Mouse (Mus musculus) cerebellum, postnatal 4 days (tissue): ENCODE measurements around the gene Spi1.

ENCODE experiments used
- DNase-seq, 2 experiments: peaks; one replicate each; pipeline ENCODE4 v3.0.0; 2022; ENCODE audit warnings: low spot score in 2 of 2, mixed read lengths in 1 of 2

Spi1 gene

GRCm38 (mm10) chr2:91068162-91068871, 13.9 kb upstream of the Spi1 start:
- DNase-seq: no peak

GRCm38 (mm10) chr2:91068872-91069165, 13.4 kb upstream of the Spi1 start:
- no peak for DNase-seq

GRCm38 (mm10) chr2:91069306-91070000, 12.7 kb upstream of the Spi1 start:
- DNase-seq: no peak

DNA sequence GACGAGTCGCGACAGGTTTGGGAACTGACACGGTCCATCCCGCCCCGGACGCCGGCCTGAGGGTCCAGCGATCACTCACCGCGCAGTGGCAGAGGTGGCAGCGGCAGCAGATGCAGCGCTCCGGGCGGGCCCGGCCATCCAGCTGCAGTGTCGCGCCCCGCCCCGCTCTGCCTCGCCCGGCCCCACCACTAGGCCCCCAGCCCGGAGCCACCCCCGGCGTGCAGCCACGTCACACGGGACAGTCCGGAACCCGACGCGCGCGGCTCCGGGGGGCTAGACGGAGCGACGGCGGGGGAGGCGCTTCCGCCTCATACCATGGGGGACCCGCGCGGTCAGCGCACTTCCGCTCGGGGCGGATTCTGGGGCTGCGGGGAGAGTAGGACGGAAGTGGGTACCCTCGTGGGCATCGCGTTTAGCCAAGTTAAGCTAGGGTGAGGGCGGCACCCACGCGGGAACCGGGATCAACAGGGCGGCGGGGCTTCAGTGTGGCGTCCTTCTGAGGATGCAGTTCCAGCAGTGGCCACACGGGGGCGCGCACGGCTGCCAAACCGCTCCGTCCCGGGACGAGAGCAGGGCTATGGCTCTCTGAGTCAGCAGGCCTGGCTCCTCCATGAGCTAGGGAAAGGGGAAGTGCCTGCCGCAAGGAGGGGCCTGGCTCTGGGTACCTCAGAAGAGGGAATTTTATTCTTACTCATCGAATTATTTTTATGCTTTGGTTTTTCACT, 12.0 kb upstream of the Spi1 start, which contains the start of gene Slc39a13:
TSS of gene Slc39a13 (minus strand) at position 342 of the 725 bp plus-strand sequence.
- DNase-seq: peak; percentile 97

DNA sequence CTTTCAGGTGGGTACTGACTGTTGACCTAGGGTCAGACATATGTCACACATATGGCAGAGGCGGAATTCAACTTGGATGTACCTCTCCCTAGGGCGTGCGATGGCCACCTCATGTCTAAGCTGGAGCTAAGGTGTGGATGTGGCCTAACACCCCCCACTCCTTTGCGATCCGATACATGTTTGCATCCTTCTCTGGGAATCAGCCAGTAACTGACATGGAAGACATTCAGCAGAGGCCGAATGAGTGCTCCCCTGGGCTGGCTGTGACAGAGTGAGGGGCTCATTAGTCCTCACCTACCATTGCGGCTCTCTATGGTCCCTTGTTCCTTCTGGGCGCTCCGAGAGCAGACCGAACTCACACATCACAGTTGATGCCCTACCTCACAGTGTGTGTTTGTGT, 11.1 kb upstream of the Spi1 start:
- no peak for DNase-seq

DNA sequence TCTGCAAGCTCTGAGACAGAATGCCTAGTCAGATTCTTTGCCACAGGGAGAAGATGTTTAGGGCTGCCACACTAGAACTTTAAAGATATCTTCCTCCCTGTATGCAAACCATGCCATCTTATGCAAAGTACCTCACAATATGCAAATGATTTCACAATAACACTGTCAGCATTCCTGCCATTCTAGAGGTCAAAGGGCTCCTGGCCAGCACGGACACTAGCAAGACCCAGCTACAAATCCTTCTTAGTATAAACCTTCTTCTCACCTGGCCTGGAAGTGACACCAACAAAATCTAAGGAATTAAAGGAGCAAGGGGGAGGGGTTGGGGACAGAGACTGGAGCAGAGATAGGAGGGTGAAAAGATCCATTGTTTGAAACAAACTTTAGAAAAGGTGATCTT, 10.1 kb upstream of the Spi1 start:
- DNase-seq: no peak

DNA sequence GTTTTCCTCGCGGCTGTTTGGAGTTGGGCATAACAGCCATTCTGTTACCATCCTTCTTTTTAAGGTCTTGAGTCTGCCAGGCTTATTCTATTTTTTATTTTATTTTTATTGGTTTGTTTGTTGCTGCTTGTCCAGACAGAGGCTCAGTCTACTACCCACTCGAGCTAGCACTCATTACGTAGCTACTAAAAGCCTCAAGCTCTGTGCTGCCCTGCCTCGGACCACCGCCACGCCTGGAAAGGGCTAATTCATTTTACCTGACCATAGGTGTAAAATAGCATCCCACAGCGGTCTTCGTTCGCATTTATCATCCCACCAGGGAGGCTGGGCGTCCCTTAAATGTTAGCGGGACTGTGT, 4.3 kb upstream of the Spi1 start:
- DNase-seq: no peak

DNA sequence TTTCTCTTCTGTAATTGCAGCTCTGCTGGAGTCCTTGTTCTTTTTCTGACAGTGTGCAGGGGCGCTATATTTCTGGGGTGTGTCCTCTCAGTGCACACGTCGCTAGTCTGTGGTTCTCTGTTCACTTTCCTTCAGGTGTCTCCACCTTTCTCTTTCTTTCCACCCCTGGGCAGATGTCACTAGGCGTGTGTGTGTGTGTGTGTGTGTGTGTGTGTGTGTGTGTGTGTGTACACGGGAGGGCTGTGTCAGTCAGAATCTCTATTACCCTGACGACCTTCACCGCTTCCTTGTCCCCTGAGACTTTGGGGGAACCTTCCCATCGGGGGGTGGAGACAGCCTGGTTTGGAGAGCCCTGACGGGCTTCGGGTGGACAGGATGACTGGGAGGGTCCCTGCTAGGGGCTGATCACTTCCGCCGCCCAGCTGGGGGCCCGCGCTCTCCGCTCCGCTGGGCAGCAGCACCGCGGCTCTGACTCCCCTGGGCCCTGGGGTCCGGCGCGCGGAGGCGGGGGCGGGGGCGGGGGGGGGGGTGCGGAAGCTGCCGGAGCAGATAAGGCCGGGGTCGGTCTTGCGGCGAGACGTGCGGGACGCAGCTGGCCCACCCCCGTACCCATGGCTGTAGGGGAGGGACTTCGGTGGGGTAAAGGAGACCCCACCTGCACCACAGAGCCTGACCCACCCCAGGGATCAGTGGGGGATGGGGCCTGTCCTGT, 3.7 kb upstream of the Spi1 start:
- DNase-seq: peak in 1 of 2 experiments; percentile 23

- no peak for DNase-seq
Measured at GRCm38 (mm10) chr2:91079026-91079384, 3.2 kb upstream of the Spi1 start.

DNA sequence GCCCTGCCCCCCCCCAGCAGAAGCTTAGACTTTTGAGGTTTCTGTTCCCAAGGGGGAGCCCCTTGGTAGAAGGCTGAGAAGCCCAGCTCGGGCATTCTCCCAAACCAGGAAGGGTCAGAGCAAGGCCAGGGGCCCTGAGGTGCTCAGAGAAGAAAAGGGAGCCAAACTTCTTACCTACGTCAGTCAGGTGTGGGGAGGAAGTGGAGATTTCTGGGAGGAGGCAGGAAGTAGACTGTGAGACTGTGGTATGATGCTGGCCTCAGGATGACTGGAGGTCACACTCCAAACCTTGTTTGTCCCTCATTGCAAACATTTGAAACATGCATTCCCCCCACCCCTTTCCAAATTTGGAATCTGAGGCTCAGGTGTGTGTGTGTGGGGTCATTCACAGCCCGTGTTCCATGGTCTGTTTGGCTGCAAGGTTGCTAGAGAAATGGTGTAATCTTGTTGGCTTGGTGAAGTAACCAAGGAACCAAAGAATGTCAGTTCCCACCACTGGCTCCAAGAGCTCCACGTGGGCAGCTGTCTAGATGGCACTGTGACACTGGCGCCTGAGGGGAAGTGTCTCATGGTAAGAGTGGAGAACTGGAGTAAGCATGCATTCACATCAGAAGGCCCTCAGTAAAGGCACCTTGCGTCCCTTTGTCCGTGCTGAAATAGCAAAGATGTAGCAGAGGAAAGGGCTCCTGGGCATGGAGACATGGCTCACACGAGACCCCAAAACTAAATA, 1.2 kb upstream of the Spi1 start:
- DNase-seq: no peak

DNA sequence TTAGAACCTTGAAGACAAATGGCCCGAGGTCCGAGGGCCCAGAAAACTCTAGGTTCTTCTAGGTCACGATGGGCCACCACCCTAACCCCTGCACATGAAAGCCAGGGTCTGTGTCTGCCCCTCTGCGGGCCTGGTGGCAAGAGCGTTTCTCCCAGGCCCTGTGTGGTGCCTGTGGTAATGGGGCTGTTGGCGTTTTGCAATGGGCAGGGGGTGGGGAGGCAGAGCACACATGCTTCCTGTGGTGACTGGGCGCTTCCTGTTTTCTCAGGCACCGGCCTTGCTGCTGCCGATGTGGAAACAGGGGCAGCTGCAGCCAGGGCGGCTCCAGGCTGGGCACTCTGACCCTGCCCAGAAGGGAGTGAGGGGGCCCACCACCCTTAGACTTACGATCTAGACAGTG, 654 bp downstream of the Spi1 start:
- no peak for DNase-seq

- no peak for DNase-seq
Measured at GRCm38 (mm10) chr2:91083366-91083940, 1.3 kb downstream of the Spi1 start.

GRCm38 (mm10) chr2:91084179-91084820, 2.1 kb downstream of the Spi1 start:
- DNase-seq: no peak

GRCm38 (mm10) chr2:91085494-91086391, 3.6 kb downstream of the Spi1 start:
- no peak for DNase-seq

- DNase-seq: no peak
Measured at GRCm38 (mm10) chr2:91086392-91087237, 4.4 kb downstream of the Spi1 start.

DNA sequence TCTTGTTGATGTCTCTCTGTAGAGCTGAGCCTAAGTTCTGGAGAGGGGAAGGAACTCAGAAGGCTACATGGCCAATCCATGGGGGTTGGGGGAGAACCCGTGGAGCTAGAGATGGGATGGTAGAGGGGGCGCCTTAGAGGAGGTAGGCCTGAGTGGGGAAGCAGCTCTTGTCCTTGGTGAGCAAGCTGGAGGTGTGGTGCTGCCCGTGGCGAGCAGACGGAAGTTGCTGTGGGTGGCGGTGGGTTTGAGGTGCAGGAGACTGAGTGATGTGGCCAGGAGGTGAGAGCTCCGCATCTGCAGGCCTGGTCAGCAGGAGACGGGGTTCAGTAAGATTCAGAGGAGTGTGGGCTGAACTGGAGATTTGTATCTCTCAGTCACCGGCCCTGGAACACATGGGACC, 5.3 kb downstream of the Spi1 start:
- no peak for DNase-seq

GRCm38 (mm10) chr2:91088987-91089386, 6.8 kb downstream of the Spi1 start:
- DNase-seq: no peak

GRCm38 (mm10) chr2:91090208-91090607, 8.0 kb downstream of the Spi1 start:
- DNase-seq: no peak

- no peak for DNase-seq
Measured at GRCm38 (mm10) chr2:91090827-91091226, 8.6 kb downstream of the Spi1 start.
